Mouse (Mus musculus): ENCODE results near the gene Arl3.

Gene Arl3

GRCm38 (mm10) chr19:46500581-46501341, 72.2 kb downstream of the Arl3 start:
- DNase-seq (ENCODE audit: low read depth) = no peak

- peak; percentile 100 for DNase-seq (ENCODE audit: low read depth)
Observed at GRCm38 (mm10) chr19:46499836-46500580, 73.0 kb downstream of the Arl3 start.

GRCm38 (mm10) chr19:46499539-46499835, 73.5 kb downstream of the Arl3 start:
- no peak for DNase-seq (ENCODE audit: low read depth)

GRCm38 (mm10) chr19:46497230-46497629, 75.8 kb downstream of the Arl3 start:
- no peak for DNase-seq (ENCODE audit: low read depth)

GRCm38 (mm10) chr19:46495136-46495535, 77.9 kb downstream of the Arl3 start:
- peak; percentile 80 for DNase-seq (ENCODE audit: low read depth)

- DNase-seq (ENCODE audit: low read depth) = peak; percentile 87
Observed at GRCm38 (mm10) chr19:46490634-46491033, 82.4 kb downstream of the Arl3 start.

- no peak for DNase-seq (ENCODE audit: low read depth)
Observed at GRCm38 (mm10) chr19:46489448-46489847, 83.5 kb downstream of the Arl3 start.

GRCm38 (mm10) chr19:46486709-46487108, 86.3 kb downstream of the Arl3 start:
- no peak for DNase-seq (ENCODE audit: low read depth)

- DNase-seq (ENCODE audit: low read depth) = no peak
Observed at GRCm38 (mm10) chr19:46485847-46486246, 87.2 kb downstream of the Arl3 start.

- DNase-seq (ENCODE audit: low read depth) = no peak
Observed at GRCm38 (mm10) chr19:46484518-46484917, 88.5 kb downstream of the Arl3 start.

- DNase-seq (ENCODE audit: low read depth) = no peak
Observed at GRCm38 (mm10) chr19:46483701-46484328, 89.2 kb downstream of the Arl3 start.

GRCm38 (mm10) chr19:46482896-46483516, 90.0 kb downstream of the Arl3 start:
- no peak for DNase-seq (ENCODE audit: low read depth)

- no peak for DNase-seq (ENCODE audit: low read depth)
Observed at GRCm38 (mm10) chr19:46481756-46482155, 91.2 kb downstream of the Arl3 start.

- no peak for DNase-seq (ENCODE audit: low read depth)
Observed at GRCm38 (mm10) chr19:46481352-46481751, 91.6 kb downstream of the Arl3 start.
